Mouse (Mus musculus) embryonic facial prominence, embryonic 11.5 days (tissue): ENCODE measurements around the gene Bicc1. TPM values are rescaled to one million over a fixed set of nuclear protein-coding genes. Genes with fewer than 3 reads are reported as not detected.
A peak's percentile ranks its signal among the peaks of the same experiment; 100 is the strongest.

Source experiments
- ATAC-seq: fragments of 200-750 bp; cut with Nextera tagmentation; replicated peaks from 2 replicates; pipeline ENCODE4 v1.8.0; 2017; ENCODE audit warnings: low read depth; ENCODE audit not compliant: insufficient number of reproducible peaks, low FRiP score, low TSS enrichment
- DNase-seq: peaks from one replicate; pipeline ENCODE4 v3.0.0-alpha.2; 2015; ENCODE audit warnings: low spot score
- H3K27ac ChIP-seq: fragments of 300-500 bp; sonication (generic); replicated peaks from 2 replicates; pipeline ENCODE4 v1.5.1; 2014; ENCODE audit warnings: mild to moderate bottlenecking, low read depth, low read length, control low read depth
- H3K27me3 ChIP-seq: fragments of 300-500 bp; sonication (generic); 2 replicates; pipeline ENCODE4 v1.6.1; 2014; ENCODE audit warnings: mild to moderate bottlenecking, low read length, moderate library complexity, mixed read lengths; ENCODE audit not compliant: control insufficient read depth, insufficient read depth
- H3K36me3 ChIP-seq: fragments of 300-500 bp; sonication (generic); replicated peaks from 2 replicates; pipeline ENCODE4 v1.6.1; 2014; ENCODE audit warnings: low read depth, mild to moderate bottlenecking, low read length, moderate library complexity, mixed read lengths; ENCODE audit not compliant: control insufficient read depth, insufficient read depth
- H3K4me1 ChIP-seq: fragments of 300-500 bp; sonication (generic); 2 replicates; pipeline ENCODE4 v1.6.1; 2014; ENCODE audit warnings: low read length, mixed read lengths; ENCODE audit not compliant: control insufficient read depth, insufficient read depth
- H3K4me2 ChIP-seq: fragments of 300-500 bp; sonication (generic); 2 replicates; pipeline ENCODE4 v1.6.1; 2014; ENCODE audit warnings: low read depth, mild to moderate bottlenecking, control low read depth, low read length, moderate library complexity
- H3K4me3 ChIP-seq: fragments of 300-500 bp; sonication (generic); 2 replicates; pipeline ENCODE4 v1.5.1; 2014; ENCODE audit warnings: low read depth, low read length, control low read depth
- H3K9ac ChIP-seq: fragments of 300-500 bp; sonication (generic); replicated peaks from 2 replicates; pipeline ENCODE4 v1.6.1; 2014; ENCODE audit warnings: mild to moderate bottlenecking, control low read depth, low read length
- H3K9me3 ChIP-seq: fragments of 300-500 bp; sonication (generic); replicated peaks from 2 replicates; pipeline ENCODE4 v1.6.1; 2016; ENCODE audit warnings: mild to moderate bottlenecking, low read length, inconsistent platforms, mixed read lengths; ENCODE audit not compliant: control insufficient read depth
- WGBS: fragments of 180-500 bp; shearing (Covaris S2); extraction: QIAGEN DNeasy Blood & Tissue Kit; methylation state at CpG from one replicate; pipeline ENCODE4 v1.1.7; 2014; 5-methylcytosine and 5-hydroxymethylcytosine counted together
- polyA plus RNA-seq: library from polyadenylated mRNA; unstranded; fragments of >200 nt; fragmentation: Nextera tagmentation; extraction: Ambion mirVana; gene quantifications from 2 replicates; pipeline ENCODE4 v1.2.1, GENCODE M21; 2014

Bicc1 gene
- polyA plus RNA-seq, 1 experiment from 2014 or later = 10.4 TPM

DNA sequence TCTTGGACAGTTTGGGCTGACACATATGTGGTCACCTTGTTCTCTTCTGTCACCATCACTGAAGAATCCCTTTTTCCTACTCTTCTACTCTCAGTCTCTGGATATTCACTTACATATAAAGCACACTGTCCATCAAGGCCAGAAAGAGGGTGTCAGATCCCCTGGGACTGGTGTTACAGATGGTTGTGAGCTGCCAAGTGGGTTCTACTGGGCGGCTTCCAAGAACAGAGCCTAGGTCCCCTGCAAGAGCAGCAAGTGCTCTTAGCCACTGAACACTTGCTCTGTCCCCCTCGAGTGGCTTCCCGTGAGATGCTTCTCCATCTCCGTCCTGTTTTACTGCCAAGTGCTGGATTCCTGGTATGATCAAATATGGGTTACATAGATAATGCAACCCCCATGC lies 15.3 kb downstream of the Bicc1 start:
- H3K4me1 ChIP-seq = no peaks in the 10 kb centered on the region
- H3K9me3 ChIP-seq = no peaks in the 10 kb centered on the region
- no peak overlapping the region for H3K4me2 ChIP-seq
- no peak for DNase-seq
- ATAC-seq = no peak
- whole genome bisulfite sequencing = 89% methylated on average over 4 of the region's 4 CpGs
- no peak overlapping the region for H3K9ac ChIP-seq
- H3K27ac ChIP-seq = no peak overlapping the region
- no peaks in the 10 kb centered on the region for H3K36me3 ChIP-seq
- H3K4me3 ChIP-seq = no peak overlapping the region
- H3K27me3 ChIP-seq = no peaks in the 10 kb centered on the region

DNA sequence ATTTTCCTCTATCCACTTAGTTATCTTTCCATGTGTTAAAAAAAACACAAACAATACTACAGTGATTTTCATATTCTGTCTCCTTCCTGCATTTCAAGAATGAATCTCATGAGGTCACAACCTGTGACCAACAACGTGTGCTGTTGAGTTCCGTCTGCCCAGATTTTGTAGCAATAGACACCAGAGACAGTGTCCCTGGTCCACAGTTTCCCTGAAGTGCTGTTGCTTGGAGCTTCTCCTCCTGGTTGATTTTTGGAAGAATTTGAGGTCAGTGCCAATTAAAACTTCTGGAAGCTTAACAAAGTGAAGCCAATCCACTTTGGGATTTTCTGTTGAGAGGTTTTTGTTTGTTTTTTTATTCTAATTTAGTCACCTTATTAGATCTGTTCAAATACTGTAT lies 16.9 kb downstream of the Bicc1 start:
- no peak overlapping the region for H3K9ac ChIP-seq
- H3K4me2 ChIP-seq = no peak overlapping the region
- 94% methylated on average over 2 of the region's 2 CpGs for WGBS
- no peak overlapping the region for H3K27ac ChIP-seq
- no peaks in the 10 kb centered on the region for H3K36me3 ChIP-seq
- peaks cover 4% of the 10 kb centered on the region for H3K4me1 ChIP-seq
- DNase-seq (no peak), ATAC-seq (no peak)
- no peaks in the 10 kb centered on the region for H3K27me3 ChIP-seq
- H3K9me3 ChIP-seq = no peaks in the 10 kb centered on the region
- no peak overlapping the region for H3K4me3 ChIP-seq

DNA sequence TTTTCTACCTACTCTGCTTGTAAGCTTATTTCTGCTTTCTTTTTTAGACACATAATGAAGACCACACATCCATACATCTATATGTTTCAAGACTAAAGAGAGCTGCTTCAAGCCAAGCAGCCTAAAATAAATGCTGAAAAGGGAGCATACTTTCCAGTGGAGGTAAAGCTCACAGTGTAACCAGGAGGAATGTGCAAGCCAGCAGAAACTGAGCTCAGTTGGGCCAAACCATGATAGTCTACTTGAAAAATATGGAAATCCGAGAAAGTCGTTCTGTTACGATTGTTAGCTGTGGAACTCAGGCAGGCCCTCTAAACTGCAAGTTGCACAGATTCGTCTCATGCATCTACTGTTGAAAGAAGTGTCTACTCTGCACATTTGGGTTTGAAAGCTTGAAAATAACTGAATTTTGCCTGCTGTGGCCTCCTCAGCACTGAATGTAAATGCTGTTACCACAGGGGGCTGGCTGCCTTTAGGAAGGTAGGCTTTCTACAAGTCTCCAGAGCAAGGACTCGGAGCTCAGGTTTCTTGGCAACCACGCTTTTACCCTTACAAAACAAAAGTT lies 19.1 kb downstream of the Bicc1 start:
- no peak overlapping the region for H3K9ac ChIP-seq
- no peaks in the 10 kb centered on the region for H3K27me3 ChIP-seq
- DNase-seq (no peak), ATAC-seq (no peak)
- peaks cover 4% of the 10 kb centered on the region for H3K4me1 ChIP-seq
- H3K4me3 ChIP-seq = no peak overlapping the region
- no peaks in the 10 kb centered on the region for H3K9me3 ChIP-seq
- 73% methylated on average over 6 of the region's 6 CpGs for WGBS
- no peaks in the 10 kb centered on the region for H3K36me3 ChIP-seq
- H3K27ac ChIP-seq = no peak overlapping the region
- no peak overlapping the region for H3K4me2 ChIP-seq

DNA sequence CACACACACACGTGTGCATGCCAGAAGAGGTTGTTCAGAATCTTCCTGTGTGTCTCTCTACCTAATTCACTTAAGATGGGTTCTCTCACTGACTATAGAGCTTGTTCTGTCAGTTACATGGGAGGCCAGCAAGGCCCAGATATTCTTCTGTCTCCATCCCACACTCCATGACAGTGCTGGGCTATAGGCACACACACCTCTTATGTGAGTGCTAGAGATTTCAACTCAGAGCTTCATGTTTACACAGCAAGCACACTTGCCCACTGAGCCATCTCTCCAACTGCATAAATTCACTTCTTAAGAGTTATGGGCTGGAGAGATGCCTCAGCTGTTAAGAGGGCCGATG lies 20.7 kb downstream of the Bicc1 start:
- DNase-seq = no peak
- ATAC-seq = 0 out of 2 replicates have a peak, but pooled peaks have one; percentile 23
- peaks cover 4% of the 10 kb centered on the region for H3K4me1 ChIP-seq
- WGBS = 73% methylated on average over 2 of the region's 2 CpGs
- H3K36me3 ChIP-seq = no peaks in the 10 kb centered on the region
- H3K27me3 ChIP-seq = no peaks in the 10 kb centered on the region
- no peaks in the 10 kb centered on the region for H3K9me3 ChIP-seq
- H3K27ac ChIP-seq = no peak overlapping the region
- H3K4me3 ChIP-seq = no peak overlapping the region
- H3K4me2 ChIP-seq = no peak overlapping the region
- H3K9ac ChIP-seq = no peak overlapping the region

DNA sequence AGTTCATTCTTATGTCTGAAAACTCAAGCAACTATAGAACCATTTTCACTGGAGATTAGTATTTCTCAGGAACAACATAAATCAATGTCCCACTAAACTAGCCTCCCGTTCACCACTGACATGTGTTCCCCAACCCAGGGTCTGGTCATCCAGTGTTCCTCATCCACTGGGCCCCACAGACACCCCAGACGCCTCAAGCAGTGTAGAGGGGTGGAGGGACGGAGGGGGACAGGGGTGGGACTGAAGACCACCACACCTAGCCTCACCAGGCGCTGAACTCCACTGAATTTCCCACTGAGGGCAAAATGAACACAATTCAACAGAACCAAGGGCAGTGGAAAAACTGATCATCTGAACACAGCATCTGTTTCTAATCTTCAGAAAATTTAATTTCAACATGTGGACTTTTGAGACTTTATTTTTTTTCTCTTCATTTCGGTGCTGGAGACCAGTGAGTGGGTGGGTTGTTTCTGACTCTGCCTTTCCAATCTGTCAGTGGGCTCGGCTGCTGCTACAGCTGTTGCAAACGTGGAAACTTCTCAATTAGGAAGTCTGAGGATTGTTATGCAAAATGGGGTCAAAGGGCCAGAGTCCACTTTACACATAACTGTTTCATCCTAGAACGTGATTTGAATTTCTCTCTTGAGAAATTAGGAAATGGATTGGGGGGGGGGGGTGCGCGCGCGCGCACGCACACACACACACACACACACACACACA lies 21.2 kb downstream of the Bicc1 start:
- Histone ChIP-seq H3K27ac (no peak overlapping the region), H3K4me1 (peaks cover 4% of the 10 kb centered on the region), H3K9me3 (no peaks in the 10 kb centered on the region), H3K9ac (no peak overlapping the region), H3K27me3 (no peaks in the 10 kb centered on the region), H3K4me2 (no peak overlapping the region), H3K4me3 (no peak overlapping the region), H3K36me3 (no peaks in the 10 kb centered on the region)
- peak; percentile 62 for DNase-seq
- 0 out of 2 replicates have a peak, but pooled peaks have one; percentile 56 for ATAC-seq
- 65% methylated on average over 14 of the region's 14 CpGs for WGBS

DNA sequence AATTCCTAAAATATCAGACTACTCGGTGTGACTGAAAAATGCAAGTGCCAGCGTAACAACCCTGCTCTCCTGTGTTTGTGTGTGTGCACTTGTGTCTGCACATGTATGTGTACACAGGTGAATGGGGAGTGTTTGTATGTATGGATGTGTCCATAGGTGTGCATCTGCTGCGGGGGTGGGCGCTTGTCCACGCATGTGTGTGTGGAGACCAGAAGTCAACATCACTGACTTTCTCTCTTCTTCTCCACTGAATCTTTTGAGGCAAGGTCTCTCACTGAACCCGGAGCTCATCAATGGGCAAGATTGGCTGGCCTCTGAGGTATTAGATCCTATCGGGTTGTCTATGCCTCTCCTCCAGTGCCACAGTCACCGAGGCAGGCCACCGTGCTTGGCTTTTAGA lies 21.9 kb downstream of the Bicc1 start:
- Histone ChIP-seq H3K4me1 (peaks cover 4% of the 10 kb centered on the region), H3K36me3 (no peaks in the 10 kb centered on the region), H3K9ac (no peak overlapping the region), H3K27me3 (no peaks in the 10 kb centered on the region), H3K4me2 (no peak overlapping the region), H3K4me3 (no peak overlapping the region), H3K27ac (no peak overlapping the region), H3K9me3 (no peaks in the 10 kb centered on the region)
- DNase-seq (no peak), ATAC-seq (no peak)
- WGBS = 92% methylated on average over 9 of the region's 9 CpGs

DNA sequence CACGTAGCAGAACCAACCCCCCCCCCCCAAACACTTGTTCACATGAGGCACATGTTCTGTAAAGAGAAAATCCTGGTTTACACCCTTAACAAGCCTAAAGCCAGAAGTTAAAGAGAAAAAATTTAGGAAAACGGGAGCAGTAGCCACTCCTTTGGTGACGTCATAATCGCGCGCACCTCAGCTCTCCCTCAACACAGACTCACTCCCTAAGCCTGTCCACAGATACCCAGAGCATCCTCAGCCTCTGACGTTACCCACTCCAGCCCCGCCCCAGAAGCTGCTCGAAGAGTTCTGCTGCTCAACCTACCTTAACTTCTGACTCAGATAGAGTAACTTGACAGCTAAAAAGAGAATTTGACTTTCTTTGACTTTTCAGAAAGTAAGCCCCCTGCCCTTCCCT lies 28.2 kb downstream of the Bicc1 start:
- Histone ChIP-seq H3K4me3 (no peak overlapping the region), H3K27ac (no peak overlapping the region), H3K4me2 (no peak overlapping the region), H3K4me1 (no peaks in the 10 kb centered on the region), H3K9ac (no peak overlapping the region), H3K36me3 (no peaks in the 10 kb centered on the region), H3K9me3 (no peaks in the 10 kb centered on the region), H3K27me3 (no peaks in the 10 kb centered on the region)
- DNase-seq (no peak), ATAC-seq (no peak)
- 53% methylated on average over 9 of the region's 9 CpGs for WGBS

DNA sequence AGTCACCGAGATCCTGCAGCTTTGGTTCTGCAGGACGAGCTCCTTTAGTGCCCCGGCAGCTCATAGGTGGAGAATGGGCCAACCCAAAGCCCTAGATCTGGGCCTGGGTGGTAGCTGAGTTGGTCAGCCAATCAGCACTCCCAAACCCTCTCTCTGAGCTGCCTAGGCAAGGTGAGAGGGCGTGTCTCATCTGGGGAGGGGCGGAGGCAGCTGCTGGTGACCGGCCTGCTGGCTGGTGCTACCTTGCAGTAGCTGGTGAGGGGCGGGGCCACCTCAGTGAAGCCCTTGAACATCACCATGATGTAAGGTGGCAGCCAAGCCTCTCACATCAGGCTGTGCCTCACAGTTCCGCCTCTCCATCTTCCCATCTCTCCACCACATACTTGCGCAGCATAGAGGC lies 29.2 kb downstream of the Bicc1 start:
- no peaks in the 10 kb centered on the region for H3K4me1 ChIP-seq
- H3K9me3 ChIP-seq = no peaks in the 10 kb centered on the region
- no peak for ATAC-seq
- WGBS = 51% methylated on average over 9 of the region's 9 CpGs
- DNase-seq = no peak
- H3K4me3 ChIP-seq = no peak overlapping the region
- no peak overlapping the region for H3K4me2 ChIP-seq
- no peak overlapping the region for H3K9ac ChIP-seq
- H3K27me3 ChIP-seq = no peaks in the 10 kb centered on the region
- H3K36me3 ChIP-seq = no peaks in the 10 kb centered on the region
- no peak overlapping the region for H3K27ac ChIP-seq
